In genomic region chr5:137532131-137532807, GRCm38 (mm10) we compare ENCODE assay signal across 7 mouse cellular contexts. TPM values are rescaled to one million over a fixed set of nuclear protein-coding genes. Genes with fewer than 3 reads are reported as not detected.
ATAC-seq lines count a peak whose summit lies in the region.

No protein-coding gene starts in this region.

- H3K9me3 ChIP-seq in megakaryocyte, embryonic 14.5 days: peaks cover 7% of the 10 kb centered on the region
- H3K9me3 ChIP-seq in kidney, embryonic 15.5 days (replicated peaks): no peaks in the 10 kb centered on the region
- no peaks in the 10 kb centered on the region for H3K9me3 ChIP-seq in midbrain, embryonic 15.5 days

- H3K4me1 ChIP-seq in megakaryocyte, embryonic 14.5 days: peaks cover 54% of the 10 kb centered on the region
- no peaks in the 10 kb centered on the region for H3K4me1 ChIP-seq in brown adipose tissue, adult 24 weeks (ENCODE audit: control insufficient read depth, insufficient read depth, insufficient read length, low read length)
- peaks cover 32% of the 10 kb centered on the region for H3K4me1 ChIP-seq in kidney, embryonic 15.5 days
- H3K4me1 ChIP-seq in midbrain, embryonic 15.5 days: peaks cover 29% of the 10 kb centered on the region

- H3K36me3 ChIP-seq in megakaryocyte, embryonic 14.5 days (replicated peaks; ENCODE audit: low read length): peaks cover 35% of the 10 kb centered on the region
- peaks cover 32% of the 10 kb centered on the region for H3K36me3 ChIP-seq in kidney, embryonic 15.5 days
- H3K36me3 ChIP-seq in midbrain, embryonic 15.5 days (replicated peaks): peaks cover 29% of the 10 kb centered on the region

- H3K27me3 ChIP-seq in megakaryocyte, embryonic 14.5 days (replicated peaks): peaks cover 7% of the 10 kb centered on the region
- no peaks in the 10 kb centered on the region for H3K27me3 ChIP-seq in kidney, embryonic 15.5 days
- H3K27me3 ChIP-seq in midbrain, embryonic 15.5 days (replicated peaks): no peaks in the 10 kb centered on the region

- peak overlapping the region; percentile 87 for H3K9ac ChIP-seq in kidney, embryonic 15.5 days
- H3K9ac ChIP-seq in midbrain, embryonic 15.5 days: peak overlapping the region; percentile 79

- no peak for ATAC-seq in megakaryocyte, adult 5-6 weeks (ENCODE audit: poor library complexity, severe bottlenecking)
- ATAC-seq in erythroid progenitor cell, adult 5-6 weeks (replicated peaks; ENCODE audit: low FRiP score, poor library complexity, severe bottlenecking): 0 out of 2 replicates have a peak, but pooled peaks have one; percentile 21
- ATAC-seq in kidney, embryonic 15.5 days (replicated peaks; ENCODE audit: low FRiP score): 0 out of 2 replicates have a peak, but pooled peaks have one; percentile 0
- ATAC-seq in midbrain, embryonic 15.5 days (replicated peaks): 0 out of 2 replicates have a peak, but pooled peaks have one; percentile 3
- no peak for ATAC-seq in frontal cortex, adult (ENCODE audit: low TSS enrichment)

- peak overlapping the region; percentile 100 for H3K27ac ChIP-seq in brown adipose tissue, adult 24 weeks (replicated peaks; ENCODE audit: low read depth, low read length)
- peak overlapping the region; percentile 96 for H3K27ac ChIP-seq in kidney, embryonic 15.5 days
- peak overlapping the region; percentile 94 for H3K27ac ChIP-seq in midbrain, embryonic 15.5 days

- H3K4me2 ChIP-seq in kidney, embryonic 15.5 days: peak overlapping the region; percentile 94
- H3K4me2 ChIP-seq in midbrain, embryonic 15.5 days: peak overlapping the region; percentile 87

- H3K4me3 ChIP-seq in megakaryocyte, embryonic 14.5 days (replicated peaks): peak overlapping the region; percentile 99
- peak overlapping the region; percentile 94 for H3K4me3 ChIP-seq in brown adipose tissue, adult 24 weeks (ENCODE audit: insufficient read depth, low read depth, low read length)
- H3K4me3 ChIP-seq in kidney, embryonic 15.5 days (replicated peaks): peak overlapping the region; percentile 87
- H3K4me3 ChIP-seq in midbrain, embryonic 15.5 days: peak overlapping the region; percentile 73

- WGBS in kidney, embryonic 15.5 days: 0% methylated on average over 19 of the region's 19 CpGs
- WGBS in midbrain, embryonic 15.5 days: under 1% methylated on average over 19 of the region's 19 CpGs

RNA-seq across cellular contexts. Expression of gene Epo, which starts 0.8 kb away (rescaled TPM):
- polyA plus RNA-seq in megakaryocyte, embryonic 14.5 days (2012; ENCODE audit: insufficient read depth, low replicate concordance): not detected in 2 replicates
- not detected in 2 replicates for total RNA-seq in megakaryocyte, adult 5-6 weeks (2015)
- total RNA-seq in megakaryocyte, adult 5-6 weeks (2017): not detected in 2 replicates
- polyA plus RNA-seq in brown adipose tissue, adult 24 weeks (2012; ENCODE audit: insufficient read depth, insufficient read length, missing spikeins): not detected in 2 replicates
- not detected in 2 replicates for total RNA-seq in erythroid progenitor cell, adult 5-6 weeks (2015; ENCODE audit: low replicate concordance)
- total RNA-seq in erythroid progenitor cell, adult 5-6 weeks (2017; ENCODE audit: low replicate concordance): not detected in 2 replicates
- polyA plus RNA-seq in kidney, embryonic 15.5 days (2015; fragmentation: Nextera tagmentation; extraction: Ambion mirVana): 0.45 TPM in 1 of 2 replicates, not detected in the other
- polyA plus RNA-seq in midbrain, embryonic 15.5 days (2015; fragmentation: Nextera tagmentation; extraction: Ambion mirVana): not detected in 2 replicates

RNA-seq across cellular contexts. Expression of gene Gnb2, which starts 1.0 kb away (rescaled TPM):
- polyA plus RNA-seq in megakaryocyte, embryonic 14.5 days (2012; ENCODE audit: insufficient read depth, low replicate concordance): 332 and 439 TPM in 2 replicates
- total RNA-seq in megakaryocyte, adult 5-6 weeks (2015): 393 and 449 TPM in 2 replicates
- 377 and 389 TPM in 2 replicates for total RNA-seq in megakaryocyte, adult 5-6 weeks (2017)
- polyA plus RNA-seq in brown adipose tissue, adult 24 weeks (2012; ENCODE audit: insufficient read depth, insufficient read length, missing spikeins): 285 and 328 TPM in 2 replicates
- total RNA-seq in erythroid progenitor cell, adult 5-6 weeks (2015; ENCODE audit: low replicate concordance): 253 and 262 TPM in 2 replicates
- total RNA-seq in erythroid progenitor cell, adult 5-6 weeks (2017; ENCODE audit: low replicate concordance): 152 and 170 TPM in 2 replicates
- polyA plus RNA-seq in kidney, embryonic 15.5 days (2015; fragmentation: Nextera tagmentation; extraction: Ambion mirVana): 337 and 348 TPM in 2 replicates
- 525 and 570 TPM in 2 replicates for polyA plus RNA-seq in midbrain, embryonic 15.5 days (2015; fragmentation: Nextera tagmentation; extraction: Ambion mirVana)

RNA-seq across cellular contexts. Expression of gene Gigyf1, which starts 13.9 kb away (rescaled TPM):
- polyA plus RNA-seq in megakaryocyte, embryonic 14.5 days (2012; ENCODE audit: insufficient read depth, low replicate concordance): 13.2 and 15.3 TPM in 2 replicates
- 8.3 and 8.5 TPM in 2 replicates for total RNA-seq in megakaryocyte, adult 5-6 weeks (2015)
- total RNA-seq in megakaryocyte, adult 5-6 weeks (2017): 5.6 and 5.9 TPM in 2 replicates
- 8.6 and 11.2 TPM in 2 replicates for polyA plus RNA-seq in brown adipose tissue, adult 24 weeks (2012; ENCODE audit: insufficient read depth, insufficient read length, missing spikeins)
- 5.4 and 5.8 TPM in 2 replicates for total RNA-seq in erythroid progenitor cell, adult 5-6 weeks (2015; ENCODE audit: low replicate concordance)
- total RNA-seq in erythroid progenitor cell, adult 5-6 weeks (2017; ENCODE audit: low replicate concordance): 8.1 and 11.2 TPM in 2 replicates
- polyA plus RNA-seq in kidney, embryonic 15.5 days (2015; fragmentation: Nextera tagmentation; extraction: Ambion mirVana): 13.2 and 14.7 TPM in 2 replicates
- 20.2 and 23.5 TPM in 2 replicates for polyA plus RNA-seq in midbrain, embryonic 15.5 days (2015; fragmentation: Nextera tagmentation; extraction: Ambion mirVana)

RNA-seq across cellular contexts. Expression of gene Actl6b, which starts 21.0 kb away (rescaled TPM):
- not detected in 2 replicates for polyA plus RNA-seq in megakaryocyte, embryonic 14.5 days (2012; ENCODE audit: insufficient read depth, low replicate concordance)
- total RNA-seq in megakaryocyte, adult 5-6 weeks (2015): not detected in 2 replicates
- total RNA-seq in megakaryocyte, adult 5-6 weeks (2017): not detected in 2 replicates
- polyA plus RNA-seq in brown adipose tissue, adult 24 weeks (2012; ENCODE audit: insufficient read depth, insufficient read length, missing spikeins): not detected in 2 replicates
- not detected in 2 replicates for total RNA-seq in erythroid progenitor cell, adult 5-6 weeks (2015; ENCODE audit: low replicate concordance)
- not detected in 2 replicates for total RNA-seq in erythroid progenitor cell, adult 5-6 weeks (2017; ENCODE audit: low replicate concordance)
- 0.40 and 1.8 TPM in 2 replicates for polyA plus RNA-seq in kidney, embryonic 15.5 days (2015; fragmentation: Nextera tagmentation; extraction: Ambion mirVana)
- polyA plus RNA-seq in midbrain, embryonic 15.5 days (2015; fragmentation: Nextera tagmentation; extraction: Ambion mirVana): 339 and 342 TPM in 2 replicates

RNA-seq across cellular contexts. Expression of gene Pop7, which starts 30.0 kb away (rescaled TPM):
- polyA plus RNA-seq in megakaryocyte, embryonic 14.5 days (2012; ENCODE audit: insufficient read depth, low replicate concordance): 30.7 and 70.0 TPM in 2 replicates
- total RNA-seq in megakaryocyte, adult 5-6 weeks (2015): 20.4 and 27.5 TPM in 2 replicates
- total RNA-seq in megakaryocyte, adult 5-6 weeks (2017): 11.9 and 14.9 TPM in 2 replicates
- polyA plus RNA-seq in brown adipose tissue, adult 24 weeks (2012; ENCODE audit: insufficient read depth, insufficient read length, missing spikeins): 19.7 and 20.9 TPM in 2 replicates
- 2.9 and 23.5 TPM in 2 replicates for total RNA-seq in erythroid progenitor cell, adult 5-6 weeks (2015; ENCODE audit: low replicate concordance)
- total RNA-seq in erythroid progenitor cell, adult 5-6 weeks (2017; ENCODE audit: low replicate concordance): 0.38 and 10.8 TPM in 2 replicates
- 55.9 and 57.7 TPM in 2 replicates for polyA plus RNA-seq in kidney, embryonic 15.5 days (2015; fragmentation: Nextera tagmentation; extraction: Ambion mirVana)
- polyA plus RNA-seq in midbrain, embryonic 15.5 days (2015; fragmentation: Nextera tagmentation; extraction: Ambion mirVana): 77.7 and 82.1 TPM in 2 replicates

Comparison
In these comparisons a context has a peak if more than half of its experiments do, and no peak if none do; other contexts are left out.
1. ATAC-seq: peak in erythroid progenitor cell, adult 5-6 weeks (single experiment), kidney, embryonic 15.5 days (single experiment) and midbrain, embryonic 15.5 days (single experiment); none in megakaryocyte, adult 5-6 weeks (single experiment) and frontal cortex, adult (single experiment).
2. Peak in every context shown above with its lines, with median percentiles within 50 percentile points of each other: H3K4me3 ChIP-seq and H3K27ac ChIP-seq.